Mouse (Mus musculus) lung, embryonic 16.5 days (tissue): ENCODE results near the gene Wwox. TPM values are rescaled to one million over a fixed set of nuclear protein-coding genes. Genes with fewer than 3 reads are reported as not detected.

ENCODE experiments used
- ATAC-seq: fragments of 200-750 bp; cut with Nextera tagmentation; 2 replicates; pipeline ENCODE4 v1.8.0; 2017; ENCODE audit warnings: low read depth, mild to moderate bottlenecking, moderate library complexity
- H3K27ac ChIP-seq: fragments of 300-500 bp; sonication (generic); 2 replicates; pipeline ENCODE4 v1.5.1; 2014; ENCODE audit warnings: mild to moderate bottlenecking, control low read depth, low read length
- H3K27me3 ChIP-seq: fragments of 300-500 bp; sonication (generic); 2 replicates; pipeline ENCODE4 v1.6.1; 2014; ENCODE audit warnings: low read depth, low read length, mixed read lengths; ENCODE audit not compliant: control insufficient read depth, insufficient read depth
- H3K36me3 ChIP-seq: fragments of 300-500 bp; sonication (generic); 2 replicates; pipeline ENCODE4 v1.6.1; 2014; ENCODE audit warnings: low read length; ENCODE audit not compliant: control insufficient read depth, insufficient read depth
- H3K4me1 ChIP-seq: fragments of 300-500 bp; sonication (generic); replicated peaks from 2 replicates; pipeline ENCODE4 v1.6.1; 2014; ENCODE audit warnings: low read length, mixed read lengths; ENCODE audit not compliant: control insufficient read depth, insufficient read depth
- H3K4me2 ChIP-seq: fragments of 300-500 bp; sonication (generic); 2 replicates; pipeline ENCODE4 v1.6.1; 2014; ENCODE audit warnings: low read depth, low read length, control low read depth
- H3K4me3 ChIP-seq: fragments of 300-500 bp; sonication (generic); 2 replicates; pipeline ENCODE4 v1.5.1; 2014; ENCODE audit warnings: mild to moderate bottlenecking, low read length, control low read depth
- H3K9ac ChIP-seq: fragments of 300-500 bp; sonication (generic); 2 replicates; pipeline ENCODE4 v1.6.1; 2014; ENCODE audit warnings: low read length, control low read depth
- H3K9me3 ChIP-seq: fragments of 300-500 bp; sonication (generic); 2 replicates; pipeline ENCODE4 v1.6.1; 2016; ENCODE audit warnings: low read length; ENCODE audit not compliant: control insufficient read depth
- WGBS: fragments of 180-500 bp; shearing (Covaris S2); extraction: QIAGEN DNeasy Blood & Tissue Kit; methylation state at CpG from one replicate; pipeline ENCODE4 v1.1.7; 2014; 5-methylcytosine and 5-hydroxymethylcytosine counted together
- polyA plus RNA-seq: library from polyadenylated mRNA; unstranded; fragments of >200 nt; fragmentation: Nextera tagmentation; extraction: Ambion mirVana; gene quantifications from 2 replicates; pipeline ENCODE4 v1.2.1, GENCODE M21; 2015

The Wwox gene
- polyA plus RNA-seq, 1 experiment from 2014 or later: 20.2 TPM

DNA sequence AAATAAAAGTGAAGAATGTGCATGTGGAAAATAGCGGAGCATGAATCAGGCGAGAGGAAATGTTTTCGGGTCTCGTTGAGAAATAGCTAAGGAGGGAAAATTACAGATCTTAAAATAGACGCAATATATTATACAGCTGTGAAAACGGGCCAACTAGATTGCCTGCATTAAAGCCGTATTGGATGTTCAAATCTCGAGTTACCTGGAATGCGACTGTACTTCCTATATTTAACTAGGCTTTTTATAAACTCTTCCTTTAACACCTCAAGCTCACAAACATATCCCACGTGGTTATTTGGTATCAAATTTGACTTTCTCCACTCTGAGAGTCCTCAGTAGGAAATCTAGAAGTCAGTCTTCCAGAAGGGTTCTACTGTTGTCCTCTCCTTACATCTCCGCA lies 520.0 kb downstream of the Wwox start:
- Histone ChIP-seq H3K4me3 (no peak overlapping the region), H3K4me2 (no peak overlapping the region), H3K9ac (no peak overlapping the region), H3K36me3 (no peaks in the 10 kb centered on the region), H3K9me3 (no peaks in the 10 kb centered on the region), H3K27me3 (no peaks in the 10 kb centered on the region), H3K27ac (no peak overlapping the region), H3K4me1 (peaks cover 17% of the 10 kb centered on the region)
- 61% methylated on average over 11 of the region's 11 CpGs for WGBS
- ATAC-seq: no peak

DNA sequence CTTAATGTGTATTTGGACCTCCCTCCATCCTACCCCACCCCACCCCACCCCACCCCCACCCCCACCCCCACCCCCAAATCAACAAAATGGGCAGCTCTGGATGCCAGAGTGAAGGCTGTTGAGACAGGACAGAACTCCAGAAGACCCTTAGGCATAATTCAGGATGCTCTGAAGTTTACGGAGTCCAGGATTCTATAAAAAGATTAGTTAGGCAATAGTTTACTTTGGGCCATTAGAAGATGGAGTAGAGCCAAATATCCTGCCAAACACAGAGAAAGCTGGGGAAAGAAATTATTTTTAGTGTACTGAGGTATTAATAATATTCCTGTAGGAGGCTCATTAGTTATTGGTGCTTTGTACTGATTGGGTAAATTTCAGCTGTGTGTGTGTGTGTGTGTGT lies 523.0 kb downstream of the Wwox start:
- no peak overlapping the region for H3K9ac ChIP-seq
- ATAC-seq: peak; percentile 82
- H3K27me3 ChIP-seq: no peaks in the 10 kb centered on the region
- no peaks in the 10 kb centered on the region for H3K9me3 ChIP-seq
- H3K4me1 ChIP-seq: peaks cover 11% of the 10 kb centered on the region
- H3K4me2 ChIP-seq: no peak overlapping the region
- H3K27ac ChIP-seq: peak overlapping the region; percentile 72
- no peaks in the 10 kb centered on the region for H3K36me3 ChIP-seq
- 25% methylated on average over 1 of the region's 1 CpGs for WGBS
- H3K4me3 ChIP-seq: no peak overlapping the region

DNA sequence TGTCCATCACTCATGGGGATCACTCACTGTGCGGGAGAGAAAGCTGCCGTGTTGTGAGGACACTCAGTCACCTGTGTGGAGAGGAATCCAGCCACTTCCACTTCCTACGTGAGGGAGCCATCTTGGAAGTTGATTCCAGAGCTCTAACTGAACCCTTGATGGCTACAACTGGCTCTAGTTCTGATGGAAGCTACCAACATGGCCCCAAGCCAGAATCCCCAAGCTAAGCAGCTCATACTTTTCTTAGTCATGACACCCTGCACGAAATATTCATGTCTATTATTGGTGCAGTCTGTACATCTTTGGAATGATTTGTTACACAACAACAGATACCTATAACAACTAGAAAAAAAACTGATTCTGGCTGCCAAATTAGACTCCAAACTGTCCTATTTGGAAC lies 523.8 kb downstream of the Wwox start:
- no peak for ATAC-seq
- Histone ChIP-seq H3K4me1 (peaks cover 11% of the 10 kb centered on the region), H3K4me3 (no peak overlapping the region), H3K36me3 (no peaks in the 10 kb centered on the region), H3K27ac (peak overlapping the region; percentile 72), H3K4me2 (no peak overlapping the region), H3K27me3 (no peaks in the 10 kb centered on the region), H3K9me3 (no peaks in the 10 kb centered on the region), H3K9ac (no peak overlapping the region)
- WGBS: 82% methylated on average over 4 of the region's 4 CpGs

DNA sequence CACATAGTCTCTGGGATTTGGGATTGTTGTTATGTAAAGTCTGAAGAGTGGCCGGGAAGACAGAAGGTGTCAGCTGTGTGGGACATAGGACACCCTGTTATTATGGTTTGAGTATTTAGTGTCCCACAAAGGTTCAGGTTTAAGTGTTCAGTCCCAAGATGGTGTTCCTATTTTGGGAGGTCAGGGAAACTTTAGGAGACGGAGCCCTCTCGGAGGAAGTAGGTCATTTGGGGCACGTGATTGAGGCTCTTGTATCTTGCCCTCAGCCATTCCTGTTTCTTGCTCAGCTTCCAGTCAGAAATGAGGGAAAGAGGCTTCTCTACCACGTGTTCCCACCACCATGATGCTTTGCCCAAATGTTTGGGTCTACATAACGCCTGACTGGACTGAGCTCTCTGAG lies 524.8 kb downstream of the Wwox start:
- Histone ChIP-seq H3K27ac (no peak overlapping the region), H3K36me3 (no peaks in the 10 kb centered on the region), H3K9me3 (peaks cover 2% of the 10 kb centered on the region; the same call in 1 of the 2 replicates), H3K4me1 (peaks cover 11% of the 10 kb centered on the region), H3K4me2 (no peak overlapping the region), H3K9ac (no peak overlapping the region), H3K27me3 (no peaks in the 10 kb centered on the region), H3K4me3 (no peak overlapping the region)
- WGBS: 88% methylated on average over 6 of the region's 6 CpGs
- no peak for ATAC-seq

DNA sequence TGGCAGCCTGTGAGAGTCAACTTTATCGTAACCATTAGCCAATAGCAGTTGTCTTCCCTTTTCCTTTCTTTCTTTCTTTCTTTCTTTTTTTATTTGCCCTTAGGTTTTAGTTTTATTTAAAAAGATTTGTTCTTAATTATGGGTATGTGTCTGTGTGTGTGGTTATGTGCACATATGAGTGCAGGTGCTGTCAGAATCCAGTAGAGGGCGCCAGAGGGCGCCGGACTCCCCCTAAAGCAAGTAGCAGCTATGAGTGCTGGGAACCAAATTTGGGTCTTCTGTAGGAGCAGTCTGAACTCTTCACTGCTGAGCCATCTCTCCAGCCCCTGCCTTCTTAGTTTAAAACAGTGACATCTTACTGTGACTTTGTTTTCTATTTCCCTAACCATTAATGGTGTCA lies 529.4 kb downstream of the Wwox start:
- Histone ChIP-seq H3K27ac (no peak overlapping the region), H3K4me2 (no peak overlapping the region), H3K4me3 (no peak overlapping the region), H3K9ac (no peak overlapping the region), H3K27me3 (no peaks in the 10 kb centered on the region), H3K4me1 (peaks cover 3% of the 10 kb centered on the region), H3K9me3 (peaks cover 2% of the 10 kb centered on the region; the same call in 1 of the 2 replicates), H3K36me3 (no peaks in the 10 kb centered on the region)
- 82% methylated on average over 4 of the region's 4 CpGs for WGBS
- ATAC-seq: no peak

DNA sequence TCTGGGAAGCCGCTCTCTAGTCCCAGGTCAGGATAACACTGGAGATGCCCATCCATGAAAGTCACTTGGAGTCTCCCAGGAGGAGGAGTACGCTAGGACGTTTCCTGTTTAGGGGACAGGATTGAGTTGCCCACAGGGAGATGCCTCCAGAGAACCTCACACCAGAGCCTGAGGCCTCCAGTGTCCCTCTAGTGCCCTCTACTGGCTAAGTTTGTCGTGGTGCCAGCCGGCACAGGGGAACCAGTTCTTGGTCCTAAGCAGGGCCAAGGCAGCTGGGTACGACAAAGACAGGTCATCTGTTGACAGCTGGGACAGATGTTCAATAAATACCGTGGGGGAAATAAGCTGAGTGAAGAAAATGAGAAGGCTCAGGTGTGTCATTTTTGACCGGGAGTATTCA lies 531.9 kb downstream of the Wwox start:
- peak; percentile 85 for ATAC-seq
- no peak overlapping the region for H3K9ac ChIP-seq
- no peaks in the 10 kb centered on the region for H3K27me3 ChIP-seq
- WGBS: 25% methylated on average over 8 of the region's 8 CpGs
- no peak overlapping the region for H3K4me2 ChIP-seq
- H3K36me3 ChIP-seq: no peaks in the 10 kb centered on the region
- H3K9me3 ChIP-seq: peaks cover 2% of the 10 kb centered on the region; the same call in 1 of the 2 replicates
- H3K4me3 ChIP-seq: no peak overlapping the region
- peaks cover 3% of the 10 kb centered on the region for H3K4me1 ChIP-seq
- no peak overlapping the region for H3K27ac ChIP-seq

DNA sequence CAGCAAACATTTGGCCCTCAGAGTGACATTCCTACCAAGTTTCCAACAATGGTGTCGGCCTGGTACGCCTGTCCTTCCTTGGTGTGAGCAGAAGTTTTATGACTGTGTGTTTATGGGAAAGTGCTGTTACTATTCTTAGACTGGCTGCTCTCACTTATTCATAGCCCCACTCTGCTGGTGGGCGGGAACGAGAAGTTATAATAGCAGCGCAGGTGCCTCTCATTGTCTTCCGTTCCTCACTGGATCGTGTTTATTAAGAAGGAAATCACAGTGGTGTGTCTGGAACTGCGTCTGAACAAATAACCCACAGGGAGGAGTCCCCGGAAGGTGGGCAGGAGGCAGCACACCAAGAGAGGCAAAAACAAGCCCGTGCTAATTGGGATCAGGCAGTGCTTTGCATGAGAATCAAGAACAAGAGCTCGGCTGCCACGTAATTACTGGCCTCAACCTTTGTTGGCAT lies 533.6 kb downstream of the Wwox start:
- H3K9me3 ChIP-seq: peaks cover 2% of the 10 kb centered on the region; the same call in 1 of the 2 replicates
- no peak overlapping the region for H3K27ac ChIP-seq
- WGBS: 44% methylated on average over 12 of the region's 12 CpGs
- no peak overlapping the region for H3K4me2 ChIP-seq
- H3K27me3 ChIP-seq: no peaks in the 10 kb centered on the region
- H3K36me3 ChIP-seq: no peaks in the 10 kb centered on the region
- peaks cover 3% of the 10 kb centered on the region for H3K4me1 ChIP-seq
- H3K4me3 ChIP-seq: no peak overlapping the region
- no peak overlapping the region for H3K9ac ChIP-seq
- no peak for ATAC-seq

DNA sequence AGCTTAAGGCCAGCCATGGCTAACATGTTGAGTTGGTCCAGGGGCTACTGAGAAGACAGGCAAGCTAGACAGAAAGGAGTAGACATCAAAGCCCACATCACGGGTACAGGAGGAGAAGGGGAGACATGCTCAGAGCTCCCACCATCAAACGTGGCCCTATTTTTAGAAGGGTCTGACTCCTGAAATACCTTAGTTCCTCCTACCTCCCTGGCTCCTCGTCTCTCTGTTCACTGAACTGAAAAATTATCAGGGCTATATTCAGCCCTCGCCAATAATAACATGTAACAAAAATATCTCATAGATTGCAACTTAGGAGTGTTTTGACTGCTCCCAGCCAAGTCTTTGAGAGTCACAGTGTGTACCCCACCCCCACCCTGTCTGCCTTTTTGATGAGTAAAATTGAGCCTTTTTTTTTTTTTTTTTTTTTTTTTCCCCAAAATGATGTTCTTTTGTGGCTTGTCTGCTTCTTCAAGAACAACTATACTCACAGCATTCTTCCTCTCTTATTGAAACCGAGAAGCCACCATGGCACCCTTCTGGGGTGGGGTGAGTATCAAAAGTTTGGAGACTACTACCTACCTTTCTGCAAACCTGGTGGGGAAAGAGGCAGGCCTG lies 535.0 kb downstream of the Wwox start:
- Histone ChIP-seq H3K36me3 (no peaks in the 10 kb centered on the region), H3K27me3 (no peaks in the 10 kb centered on the region), H3K4me1 (peaks cover 3% of the 10 kb centered on the region), H3K9me3 (no peaks in the 10 kb centered on the region), H3K9ac (no peak overlapping the region), H3K27ac (no peak overlapping the region), H3K4me2 (no peak overlapping the region), H3K4me3 (no peak overlapping the region)
- 71% methylated on average over 5 of the region's 5 CpGs for WGBS
- ATAC-seq: no peak

DNA sequence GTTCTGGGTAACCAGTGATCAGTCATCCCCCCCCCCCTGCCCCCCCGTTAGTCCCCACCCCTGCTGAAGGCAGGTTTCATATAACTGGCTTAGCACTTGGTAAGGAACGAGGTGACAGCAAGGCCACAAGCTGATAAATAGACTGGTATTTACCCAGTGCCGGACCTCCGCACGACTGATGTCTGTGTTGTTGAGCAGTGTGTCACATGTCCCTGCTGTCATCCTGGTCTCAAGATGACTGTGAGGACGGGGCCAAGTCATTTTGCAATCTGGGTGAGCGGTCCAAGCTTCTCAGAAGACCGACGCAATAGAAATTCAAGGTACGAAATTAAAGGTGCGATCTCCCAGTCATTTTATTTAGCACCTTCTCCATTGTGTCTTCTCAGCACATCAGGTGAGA lies 538.3 kb downstream of the Wwox start:
- H3K27ac ChIP-seq: no peak overlapping the region
- H3K4me3 ChIP-seq: no peak overlapping the region
- H3K9ac ChIP-seq: no peak overlapping the region
- WGBS: 45% methylated on average over 11 of the region's 11 CpGs
- H3K4me2 ChIP-seq: no peak overlapping the region
- H3K4me1 ChIP-seq: peaks cover 3% of the 10 kb centered on the region; the same call in 1 of the 2 replicates
- peaks cover 4% of the 10 kb centered on the region; the same call in 1 of the 2 replicates for H3K9me3 ChIP-seq
- peak; percentile 46; the same call in 1 of the 2 replicates for ATAC-seq
- H3K27me3 ChIP-seq: no peaks in the 10 kb centered on the region
- H3K36me3 ChIP-seq: no peaks in the 10 kb centered on the region
